Mouse (Mus musculus): ENCODE data around the gene Sipa1l2. TPM values are rescaled to one million over a fixed set of nuclear protein-coding genes. Genes with fewer than 3 reads are reported as not detected.
A peak's percentile ranks its signal among the peaks of the same experiment; 100 is the strongest.

The Sipa1l2 gene
- polyA plus RNA-seq, 1 experiment from 2014 or later: 8.2 TPM

- Histone ChIP-seq H3K9ac (ENCODE audit: low read depth, low read length) (no peak overlapping the region), H3K27me3 (ENCODE audit: insufficient read depth, low read length) (no peaks in the 10 kb centered on the region), H3K4me2 (ENCODE audit: low read length) (no peak overlapping the region), H3K27ac (no peak overlapping the region), H3K4me1 (replicated peaks; ENCODE audit: insufficient read depth, low read length) (no peaks in the 10 kb centered on the region), H3K9me3 (replicated peaks; ENCODE audit: low read length) (no peaks in the 10 kb centered on the region), H3K4me3 (replicated peaks; ENCODE audit: low read depth, low read length) (no peak overlapping the region), H3K36me3 (ENCODE audit: insufficient read depth, low read length) (no peaks in the 10 kb centered on the region)
- DNase-seq (ENCODE audit: low spot score) (no peak), ATAC-seq (replicated peaks; ENCODE audit: low FRiP score, low read depth) (no peak)
- WGBS: 81% methylated on average over 5 of the region's 5 CpGs
- no peak for TF ChIP-seq CTCF (IDR thresholded peaks at IDR 0.05; ENCODE audit: low read depth)
Observed at GRCm38 (mm10) chr8:125580426-125580825, 10.8 kb upstream of the Sipa1l2 start.

GRCm38 (mm10) chr8:125576127-125576526, 6.5 kb upstream of the Sipa1l2 start:
- Histone ChIP-seq H3K4me1 (replicated peaks; ENCODE audit: insufficient read depth, low read length) (no peaks in the 10 kb centered on the region), H3K27me3 (ENCODE audit: insufficient read depth, low read length) (no peaks in the 10 kb centered on the region), H3K36me3 (ENCODE audit: insufficient read depth, low read length) (no peaks in the 10 kb centered on the region), H3K9me3 (replicated peaks; ENCODE audit: low read length) (no peaks in the 10 kb centered on the region), H3K9ac (ENCODE audit: low read depth, low read length) (no peak overlapping the region), H3K4me2 (ENCODE audit: low read length) (no peak overlapping the region), H3K27ac (no peak overlapping the region), H3K4me3 (replicated peaks; ENCODE audit: low read depth, low read length) (no peak overlapping the region)
- no peak for TF ChIP-seq CTCF (IDR thresholded peaks at IDR 0.05; ENCODE audit: low read depth)
- DNase-seq (ENCODE audit: low spot score): no peak
- ATAC-seq (replicated peaks; ENCODE audit: low FRiP score, low read depth): no peak
- WGBS: 81% methylated on average over 4 of the region's 4 CpGs

- Histone ChIP-seq H3K4me1 (replicated peaks; ENCODE audit: insufficient read depth, low read length) (peaks cover 5% of the 10 kb centered on the region; the same call in 1 of the 2 replicates), H3K4me2 (ENCODE audit: low read length) (no peak overlapping the region), H3K9ac (ENCODE audit: low read depth, low read length) (no peak overlapping the region), H3K36me3 (ENCODE audit: insufficient read depth, low read length) (no peaks in the 10 kb centered on the region), H3K27me3 (ENCODE audit: insufficient read depth, low read length) (no peaks in the 10 kb centered on the region), H3K4me3 (replicated peaks; ENCODE audit: low read depth, low read length) (no peak overlapping the region), H3K9me3 (replicated peaks; ENCODE audit: low read length) (no peaks in the 10 kb centered on the region), H3K27ac (no peak overlapping the region)
- ATAC-seq (replicated peaks; ENCODE audit: low FRiP score, low read depth) (no peak), DNase-seq (ENCODE audit: low spot score) (peak; percentile 87)
- TF ChIP-seq CTCF (IDR thresholded peaks at IDR 0.05; ENCODE audit: low read depth): peak; percentile 86
- WGBS: 18% methylated on average over 4 of the region's 4 CpGs
Observed at GRCm38 (mm10) chr8:125574280-125574679, 4.7 kb upstream of the Sipa1l2 start.

DNA sequence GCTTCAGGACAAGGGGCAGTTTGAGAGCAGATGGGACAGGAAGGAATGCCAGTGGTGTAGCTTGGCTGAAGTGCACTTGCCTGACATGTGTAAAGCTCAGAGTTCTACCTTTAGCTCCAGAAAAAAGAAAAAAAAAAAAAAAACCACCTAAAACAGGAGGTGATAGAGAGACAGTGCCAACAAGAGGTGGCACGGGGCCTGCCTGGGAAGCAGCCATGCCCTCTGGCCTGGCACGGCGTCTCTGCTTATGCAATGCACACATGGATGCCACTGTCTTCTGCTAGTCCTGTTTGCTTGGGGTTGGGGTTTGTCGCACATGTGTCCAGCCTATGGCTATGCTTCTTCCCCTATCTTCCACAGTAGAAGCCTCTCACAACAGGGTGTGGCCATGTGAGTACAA, 2.6 kb upstream of the Sipa1l2 start:
- H3K4me3 ChIP-seq (replicated peaks; ENCODE audit: low read depth, low read length): no peak overlapping the region
- no peaks in the 10 kb centered on the region for H3K27me3 ChIP-seq (ENCODE audit: insufficient read depth, low read length)
- peaks cover 5% of the 10 kb centered on the region; the same call in 1 of the 2 replicates for H3K4me1 ChIP-seq (replicated peaks; ENCODE audit: insufficient read depth, low read length)
- WGBS: 96% methylated on average over 4 of the region's 4 CpGs
- no peak overlapping the region for H3K4me2 ChIP-seq (ENCODE audit: low read length)
- no peaks in the 10 kb centered on the region for H3K36me3 ChIP-seq (ENCODE audit: insufficient read depth, low read length)
- ATAC-seq (replicated peaks; ENCODE audit: low FRiP score, low read depth) (no peak), DNase-seq (ENCODE audit: low spot score) (no peak)
- TF ChIP-seq CTCF (IDR thresholded peaks at IDR 0.05; ENCODE audit: low read depth): no peak
- no peak overlapping the region for H3K27ac ChIP-seq
- no peaks in the 10 kb centered on the region for H3K9me3 ChIP-seq (replicated peaks; ENCODE audit: low read length)
- H3K9ac ChIP-seq (ENCODE audit: low read depth, low read length): no peak overlapping the region

DNA sequence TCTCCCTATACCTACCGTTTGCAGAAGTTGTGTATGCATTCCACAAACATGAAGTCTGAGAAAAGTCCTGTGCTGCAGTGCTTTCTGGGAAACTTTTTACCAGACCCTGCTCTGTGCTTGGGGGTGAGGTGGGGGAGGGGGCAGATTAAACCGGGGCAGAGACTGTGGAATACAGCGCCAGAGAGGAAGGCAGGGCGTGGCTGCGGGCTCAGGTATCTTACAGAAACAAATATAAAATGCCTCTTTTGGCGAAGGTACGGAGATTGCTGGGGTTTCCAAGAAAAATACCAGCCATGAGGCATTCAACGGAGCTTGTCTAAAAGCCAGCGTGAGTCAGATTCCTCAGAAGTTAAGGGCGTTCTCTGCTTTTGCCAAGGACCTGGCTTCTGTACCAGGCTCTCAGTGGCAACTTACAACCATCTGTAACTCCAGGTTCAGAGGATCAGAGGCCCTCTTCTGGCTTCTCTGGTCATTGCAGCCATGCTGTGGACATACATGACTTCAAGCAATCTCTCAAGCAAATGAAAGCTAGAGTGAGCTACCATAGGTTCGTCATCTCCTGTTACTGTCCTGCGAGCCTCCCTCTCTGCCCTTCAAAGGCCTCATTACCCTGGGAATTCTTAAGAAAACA, 1.3 kb upstream of the Sipa1l2 start:
- Histone ChIP-seq H3K27ac (no peak overlapping the region), H3K27me3 (ENCODE audit: insufficient read depth, low read length) (no peaks in the 10 kb centered on the region), H3K4me2 (ENCODE audit: low read length) (no peak overlapping the region), H3K4me3 (replicated peaks; ENCODE audit: low read depth, low read length) (no peak overlapping the region), H3K4me1 (replicated peaks; ENCODE audit: insufficient read depth, low read length) (peaks cover 10% of the 10 kb centered on the region), H3K9ac (ENCODE audit: low read depth, low read length) (no peak overlapping the region), H3K9me3 (replicated peaks; ENCODE audit: low read length) (no peaks in the 10 kb centered on the region), H3K36me3 (ENCODE audit: insufficient read depth, low read length) (no peaks in the 10 kb centered on the region)
- TF ChIP-seq CTCF (IDR thresholded peaks at IDR 0.05; ENCODE audit: low read depth): peak; percentile 50; the same call in 1 of the 2 replicates
- DNase-seq (ENCODE audit: low spot score): peak; percentile 51
- 67% methylated on average over 12 of the region's 12 CpGs for WGBS
- ATAC-seq (replicated peaks; ENCODE audit: low FRiP score, low read depth): no peak

DNA sequence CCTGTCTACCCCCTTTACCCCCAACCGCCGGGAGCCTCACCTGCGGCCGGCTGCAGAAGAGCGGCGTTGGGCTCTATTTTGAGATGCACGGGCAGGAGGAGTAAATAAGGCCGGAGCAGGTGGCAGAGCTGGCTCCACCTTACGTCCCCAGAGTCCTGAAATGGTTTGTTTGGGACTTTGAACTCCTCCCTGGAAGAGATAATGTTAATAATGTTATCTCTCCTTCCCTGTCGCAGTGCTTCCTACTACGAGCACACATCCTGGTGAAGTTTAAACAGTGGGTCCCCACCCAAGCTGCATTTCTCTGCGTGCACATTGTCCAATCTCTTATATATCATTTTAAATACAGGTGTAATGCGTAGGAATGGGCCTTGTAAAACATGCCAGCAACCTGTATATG, 781 bp upstream of the Sipa1l2 start:
- Histone ChIP-seq H3K27ac (peak overlapping the region; percentile 71), H3K9me3 (replicated peaks; ENCODE audit: low read length) (no peaks in the 10 kb centered on the region), H3K4me1 (replicated peaks; ENCODE audit: insufficient read depth, low read length) (peaks cover 10% of the 10 kb centered on the region), H3K4me2 (ENCODE audit: low read length) (peak overlapping the region; percentile 92), H3K9ac (ENCODE audit: low read depth, low read length) (peak overlapping the region; percentile 52), H3K4me3 (replicated peaks; ENCODE audit: low read depth, low read length) (peak overlapping the region; percentile 78), H3K36me3 (ENCODE audit: insufficient read depth, low read length) (no peaks in the 10 kb centered on the region), H3K27me3 (ENCODE audit: insufficient read depth, low read length) (no peaks in the 10 kb centered on the region)
- no peak for DNase-seq (ENCODE audit: low spot score)
- no peak for ATAC-seq (replicated peaks; ENCODE audit: low FRiP score, low read depth)
- no peak for TF ChIP-seq CTCF (IDR thresholded peaks at IDR 0.05; ENCODE audit: low read depth)
- WGBS: 15% methylated on average over 13 of the region's 13 CpGs
